ENCODE assay signal across 15 mouse cellular contexts in the genomic region with DNA sequence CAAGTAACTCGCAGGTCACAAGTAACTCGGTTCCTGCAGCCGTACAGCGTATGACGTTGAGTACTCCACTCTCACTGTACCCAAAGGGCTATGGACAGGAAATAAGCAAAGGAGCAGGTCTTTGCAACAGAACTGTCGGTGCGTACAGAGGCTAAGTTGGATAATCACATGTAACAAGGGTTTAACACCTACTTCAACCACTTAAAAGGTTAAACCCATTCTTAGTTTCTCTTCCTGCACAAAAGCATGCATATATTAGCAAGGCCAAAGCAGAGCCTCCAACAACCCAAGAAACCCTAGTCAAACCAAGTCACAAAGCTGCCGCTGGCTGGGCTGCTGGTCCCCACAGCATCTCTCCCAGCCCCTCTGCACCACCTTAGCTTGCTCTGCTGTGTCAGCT. TPM values are rescaled to one million over a fixed set of nuclear protein-coding genes. Genes with fewer than 3 reads are reported as not detected.
DNase-seq lines count a peak whose midpoint lies in the region; ATAC-seq and TF ChIP-seq lines count a peak whose summit lies in the region.
"Had no signal": no experiment of that assay in that cellular context is flagged by ENCODE, and none has a peak within 500 bp of the region (broad histone marks: within the 10 kb centered on the region; RNA-seq: fewer than 3 reads in every experiment).

No protein-coding gene starts in this region.

- no peaks in the 10 kb centered on the region for H3K9me3 ChIP-seq in hindbrain, embryonic 10.5 days
- H3K9me3 ChIP-seq in hindbrain, postnatal 0 days (ENCODE audit: low read length) = no peaks in the 10 kb centered on the region
- H3K9me3 ChIP-seq in hindbrain, embryonic 15.5 days = no peaks in the 10 kb centered on the region
- no peaks in the 10 kb centered on the region for H3K9me3 ChIP-seq in intestine, embryonic 16.5 days (ENCODE audit: control insufficient read depth, low read length)

- peak overlapping the region; percentile 85; the same call in 1 of the 2 replicates for H3K4me3 ChIP-seq in hindbrain, embryonic 10.5 days
- H3K4me3 ChIP-seq in hindbrain, postnatal 0 days (ENCODE audit: low read length) = no peak overlapping the region
- no peak overlapping the region for H3K4me3 ChIP-seq in hindbrain, embryonic 15.5 days
- H3K4me3 ChIP-seq in intestine, embryonic 16.5 days (ENCODE audit: low read length) = no peak overlapping the region

- 95% methylated on average over 8 of the region's 8 CpGs for WGBS in hindbrain, embryonic 10.5 days
- 92% methylated on average over 8 of the region's 8 CpGs for WGBS in hindbrain, postnatal 0 days
- whole genome bisulfite sequencing in hindbrain, embryonic 15.5 days = 93% methylated on average over 8 of the region's 8 CpGs
- 90% methylated on average over 8 of the region's 8 CpGs for whole genome bisulfite sequencing in intestine, embryonic 16.5 days

- DNase-seq in hindbrain, embryonic 10.5 days (ENCODE audit: low spot score) = no peak
- no peak for DNase-seq in hindbrain, postnatal 0 days (ENCODE audit: low spot score)
- DNase-seq in right cerebral cortex, postnatal 36 days (ENCODE audit: low spot score in 2 of 2) = no peak
- DNase-seq in heart, adult 9 months (ENCODE audit: low spot score in 2 of 2) = no peak
- DNase-seq: cerebellum, postnatal 36 days; heart, postnatal 36 days; lung, postnatal 14 days; right cerebral cortex, postnatal 4 days; thymus, postnatal 25 days had no signal

- no peak overlapping the region for H3K9ac ChIP-seq in hindbrain, postnatal 0 days (replicated peaks; ENCODE audit: low read length)
- H3K9ac ChIP-seq in hindbrain, embryonic 15.5 days = no peak overlapping the region
- no peak overlapping the region for H3K9ac ChIP-seq in intestine, embryonic 16.5 days (ENCODE audit: low read depth, low read length)

- peaks cover 22% of the 10 kb centered on the region for H3K4me1 ChIP-seq in hindbrain, embryonic 10.5 days (replicated peaks)
- H3K4me1 ChIP-seq in hindbrain, postnatal 0 days (ENCODE audit: insufficient read depth, low read length) = peaks cover 4% of the 10 kb centered on the region; the same call in 1 of the 2 replicates
- H3K4me1 ChIP-seq in hindbrain, embryonic 15.5 days (replicated peaks) = peaks cover 19% of the 10 kb centered on the region
- peaks cover 9% of the 10 kb centered on the region for H3K4me1 ChIP-seq in intestine, embryonic 16.5 days (ENCODE audit: control insufficient read depth, insufficient read depth, low read length)

- H3K4me2 ChIP-seq in hindbrain, postnatal 0 days (ENCODE audit: low read depth, low read length) = no peak overlapping the region
- H3K4me2 ChIP-seq in hindbrain, embryonic 15.5 days = peak overlapping the region; percentile 85
- no peak overlapping the region for H3K4me2 ChIP-seq in intestine, embryonic 16.5 days (ENCODE audit: low read depth, low read length)

- H3K36me3 ChIP-seq in hindbrain, embryonic 10.5 days = peaks cover 50% of the 10 kb centered on the region
- H3K36me3 ChIP-seq in hindbrain, postnatal 0 days (ENCODE audit: insufficient read depth, low read length) = peaks cover 26% of the 10 kb centered on the region
- H3K36me3 ChIP-seq in hindbrain, embryonic 15.5 days = peaks cover 26% of the 10 kb centered on the region
- peaks cover 2% of the 10 kb centered on the region for H3K36me3 ChIP-seq in intestine, embryonic 16.5 days (ENCODE audit: control insufficient read depth, insufficient read depth, low read length)

- no peaks in the 10 kb centered on the region for H3K27me3 ChIP-seq in hindbrain, embryonic 10.5 days (ENCODE audit: insufficient read depth, poor library complexity, severe bottlenecking)
- H3K27me3 ChIP-seq in hindbrain, postnatal 0 days (ENCODE audit: insufficient read depth, low read length) = no peaks in the 10 kb centered on the region
- no peaks in the 10 kb centered on the region for H3K27me3 ChIP-seq in hindbrain, embryonic 15.5 days
- H3K27me3 ChIP-seq in intestine, embryonic 16.5 days (replicated peaks; ENCODE audit: control insufficient read depth, insufficient read depth, low read length) = no peaks in the 10 kb centered on the region

- no peak for ATAC-seq in hindbrain, postnatal 0 days
- ATAC-seq in CD4-positive, CD25-positive, alpha-beta regulatory T cell, adult 4 months = peak; percentile 88
- no peak for ATAC-seq in hindbrain, embryonic 15.5 days (ENCODE audit: low FRiP score, low read depth)
- peak; percentile 36; the same call in 1 of the 2 replicates for ATAC-seq in monocyte, adult 5-6 weeks (replicated peaks; ENCODE audit: insufficient number of reproducible peaks, low FRiP score, low TSS enrichment, poor library complexity, severe bottlenecking)
- ATAC-seq in intestine, embryonic 16.5 days = no peak

- H3K27ac ChIP-seq in hindbrain, embryonic 10.5 days = no peak overlapping the region
- H3K27ac ChIP-seq in hindbrain, postnatal 0 days = no peak overlapping the region
- no peak overlapping the region for H3K27ac ChIP-seq in hindbrain, embryonic 15.5 days (replicated peaks)
- no peak overlapping the region for H3K27ac ChIP-seq in intestine, embryonic 16.5 days (ENCODE audit: low read length)

- no peak for TF ChIP-seq CTCF in hindbrain, postnatal 0 days (IDR thresholded peaks at IDR 0.05; ENCODE audit: low read depth)

RNA-seq across cellular contexts. Expression of a gene that starts 2.3 kb away (rescaled TPM):
- 66.9 and 74.6 TPM in 2 replicates for polyA plus RNA-seq in hindbrain, embryonic 10.5 days (2016; fragmentation: Nextera tagmentation; extraction: Ambion mirVana)
- 27.0 and 32.1 TPM in 2 replicates for total RNA-seq in hindbrain, postnatal 0 days (2014; rRNA removed)
- 22.5 and 23.4 TPM in 2 replicates for polyA plus RNA-seq in hindbrain, postnatal 0 days (2015; fragmentation: Nextera tagmentation; extraction: Ambion mirVana)
- polyA plus RNA-seq in CD4-positive, CD25-positive, alpha-beta regulatory T cell, adult 4 months (2017; shearing (Covaris generic)) = 10 to 100 TPM; 16.1 to 16.4 TPM
- 36.9 and 38.0 TPM in 2 replicates for polyA plus RNA-seq in hindbrain, embryonic 15.5 days (2015; fragmentation: Nextera tagmentation; extraction: Ambion mirVana)
- 10.1 to 27.7 TPM (median 18.6 TPM) in 3 replicates for total RNA-seq in monocyte, adult 5-6 weeks (2017)
- polyA plus RNA-seq in intestine, embryonic 16.5 days (2015; fragmentation: Nextera tagmentation; extraction: Ambion mirVana) = 22.1 and 23.2 TPM in 2 replicates

RNA-seq across cellular contexts. Expression of a gene that starts 13.3 kb away (rescaled TPM):
- 67.2 and 70.6 TPM in 2 replicates for polyA plus RNA-seq in hindbrain, embryonic 10.5 days (2016; fragmentation: Nextera tagmentation; extraction: Ambion mirVana)
- total RNA-seq in hindbrain, postnatal 0 days (2014; rRNA removed) = 30.3 and 32.5 TPM in 2 replicates
- 22.1 and 25.3 TPM in 2 replicates for polyA plus RNA-seq in hindbrain, postnatal 0 days (2015; fragmentation: Nextera tagmentation; extraction: Ambion mirVana)
- 10 to 100 TPM; 10.6 to 28.4 TPM for polyA plus RNA-seq in CD4-positive, CD25-positive, alpha-beta regulatory T cell, adult 4 months (2017; shearing (Covaris generic))
- polyA plus RNA-seq in hindbrain, embryonic 15.5 days (2015; fragmentation: Nextera tagmentation; extraction: Ambion mirVana) = 21.6 and 23.1 TPM in 2 replicates
- 10.4 to 19.1 TPM (median 15.8 TPM) in 3 replicates for total RNA-seq in monocyte, adult 5-6 weeks (2017)
- 150 and 162 TPM in 2 replicates for polyA plus RNA-seq in intestine, embryonic 16.5 days (2015; fragmentation: Nextera tagmentation; extraction: Ambion mirVana)

RNA-seq across cellular contexts. Expression of a gene that starts 25.5 kb away (rescaled TPM):
- polyA plus RNA-seq in hindbrain, embryonic 10.5 days (2016; fragmentation: Nextera tagmentation; extraction: Ambion mirVana) = 59.5 and 71.1 TPM in 2 replicates
- 65.5 and 80.9 TPM in 2 replicates for total RNA-seq in hindbrain, postnatal 0 days (2014; rRNA removed)
- 15.5 and 20.6 TPM in 2 replicates for polyA plus RNA-seq in hindbrain, postnatal 0 days (2015; fragmentation: Nextera tagmentation; extraction: Ambion mirVana)
- 10 to 100 TPM; 28.9 to 37.0 TPM for polyA plus RNA-seq in CD4-positive, CD25-positive, alpha-beta regulatory T cell, adult 4 months (2017; shearing (Covaris generic))
- polyA plus RNA-seq in hindbrain, embryonic 15.5 days (2015; fragmentation: Nextera tagmentation; extraction: Ambion mirVana) = 30.6 and 33.6 TPM in 2 replicates
- 59.6 to 65.0 TPM (median 62.6 TPM) in 3 replicates for total RNA-seq in monocyte, adult 5-6 weeks (2017)
- 68.5 and 82.4 TPM in 2 replicates for polyA plus RNA-seq in intestine, embryonic 16.5 days (2015; fragmentation: Nextera tagmentation; extraction: Ambion mirVana)

RNA-seq across cellular contexts. Expression of a gene that starts 34.4 kb away (rescaled TPM):
- polyA plus RNA-seq in hindbrain, embryonic 10.5 days (2016; fragmentation: Nextera tagmentation; extraction: Ambion mirVana) = 22.3 and 22.8 TPM in 2 replicates
- not detected in 2 replicates for total RNA-seq in hindbrain, postnatal 0 days (2014; rRNA removed)
- 38.5 and 39.3 TPM in 2 replicates for polyA plus RNA-seq in hindbrain, postnatal 0 days (2015; fragmentation: Nextera tagmentation; extraction: Ambion mirVana)
- polyA plus RNA-seq in CD4-positive, CD25-positive, alpha-beta regulatory T cell, adult 4 months (2017; shearing (Covaris generic)) = 10 to 100 TPM; 15.1 to 18.1 TPM
- 39.1 and 39.3 TPM in 2 replicates for polyA plus RNA-seq in hindbrain, embryonic 15.5 days (2015; fragmentation: Nextera tagmentation; extraction: Ambion mirVana)
- total RNA-seq in monocyte, adult 5-6 weeks (2017) = 0.75 TPM in 1 of 3 replicates, not detected in the others
- polyA plus RNA-seq in intestine, embryonic 16.5 days (2015; fragmentation: Nextera tagmentation; extraction: Ambion mirVana) = 17.6 and 22.0 TPM in 2 replicates
- total RNA-seq: heart, postnatal 36 days; liver, adult 2 months; neutrophil, adult 5-6 weeks had no signal

Comparison
In these comparisons a context has a peak if more than half of its experiments do, and no peak if none do; other contexts are left out.
1. ATAC-seq: peak in CD4-positive, CD25-positive, alpha-beta regulatory T cell, adult 4 months (single experiment) and monocyte, adult 5-6 weeks (single experiment); none in hindbrain, postnatal 0 days (single experiment), hindbrain, embryonic 15.5 days (single experiment) and intestine, embryonic 16.5 days (single experiment).